Mouse (Mus musculus): ENCODE results near the gene Tfeb.

The Tfeb gene

DNA sequence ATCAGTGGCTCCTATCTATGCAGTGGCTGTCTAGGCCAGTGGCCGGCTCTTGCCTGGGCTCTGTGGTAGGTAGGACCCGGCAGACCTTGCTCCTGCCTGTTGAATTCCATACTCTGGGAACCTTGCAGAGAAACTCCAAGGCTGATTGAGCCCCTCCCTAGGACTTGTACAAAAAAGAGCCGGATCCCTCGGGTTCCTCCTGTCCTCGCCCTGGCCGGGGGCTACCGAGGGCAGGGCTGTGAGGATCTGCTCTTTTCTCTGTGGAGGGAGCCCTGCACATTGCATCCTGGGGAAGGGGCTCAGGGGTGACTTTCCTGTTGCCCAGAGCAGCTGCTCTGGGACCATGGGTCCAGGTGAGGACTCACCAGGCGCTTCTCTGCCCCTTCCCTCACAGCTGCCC, 50.8 kb downstream of the Tfeb start:
- no peak for DNase-seq (ENCODE audit: low spot score)

DNA sequence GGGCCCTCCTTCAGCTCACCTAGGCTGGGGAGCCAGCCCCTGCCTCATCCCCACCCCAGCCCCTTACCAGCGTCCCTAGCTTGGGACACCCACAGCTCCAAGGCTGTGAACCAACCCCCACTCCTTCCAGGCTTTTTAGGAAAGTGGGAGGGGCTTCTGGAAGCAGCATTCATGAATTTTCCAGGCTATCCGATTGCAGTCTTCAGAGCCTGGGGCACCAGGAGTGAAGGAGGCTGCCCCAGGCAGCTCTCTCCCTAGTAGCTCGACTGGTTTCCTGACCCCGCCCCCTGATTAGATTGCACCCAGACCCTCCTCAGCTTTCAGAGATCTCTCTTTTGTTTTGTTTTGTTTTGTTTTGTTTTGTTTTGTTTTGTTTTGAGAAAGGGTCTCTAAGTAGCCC, 51.5 kb downstream of the Tfeb start:
- no peak for DNase-seq (ENCODE audit: low spot score)

DNA sequence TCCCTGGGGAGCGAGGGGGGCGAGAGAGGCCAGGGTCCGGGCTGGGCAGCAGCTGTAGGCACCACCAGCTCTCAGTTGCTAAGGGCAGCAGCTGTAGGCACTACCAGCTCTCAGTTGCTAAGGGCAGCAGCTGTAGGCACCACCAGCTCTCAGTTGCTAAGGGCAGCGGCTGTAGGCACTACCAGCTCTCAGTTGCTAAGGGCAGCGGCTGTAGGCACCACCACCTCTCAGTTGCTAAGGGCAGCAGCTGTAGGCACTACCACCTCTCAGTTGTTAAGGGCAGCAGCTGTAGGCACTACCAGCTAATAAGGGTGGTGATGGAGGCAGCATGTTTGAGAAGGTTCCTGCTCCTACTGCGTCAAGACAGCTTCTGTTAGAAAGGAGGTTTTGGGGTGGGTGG, 52.2 kb downstream of the Tfeb start:
- no peak for DNase-seq (ENCODE audit: low spot score)

DNA sequence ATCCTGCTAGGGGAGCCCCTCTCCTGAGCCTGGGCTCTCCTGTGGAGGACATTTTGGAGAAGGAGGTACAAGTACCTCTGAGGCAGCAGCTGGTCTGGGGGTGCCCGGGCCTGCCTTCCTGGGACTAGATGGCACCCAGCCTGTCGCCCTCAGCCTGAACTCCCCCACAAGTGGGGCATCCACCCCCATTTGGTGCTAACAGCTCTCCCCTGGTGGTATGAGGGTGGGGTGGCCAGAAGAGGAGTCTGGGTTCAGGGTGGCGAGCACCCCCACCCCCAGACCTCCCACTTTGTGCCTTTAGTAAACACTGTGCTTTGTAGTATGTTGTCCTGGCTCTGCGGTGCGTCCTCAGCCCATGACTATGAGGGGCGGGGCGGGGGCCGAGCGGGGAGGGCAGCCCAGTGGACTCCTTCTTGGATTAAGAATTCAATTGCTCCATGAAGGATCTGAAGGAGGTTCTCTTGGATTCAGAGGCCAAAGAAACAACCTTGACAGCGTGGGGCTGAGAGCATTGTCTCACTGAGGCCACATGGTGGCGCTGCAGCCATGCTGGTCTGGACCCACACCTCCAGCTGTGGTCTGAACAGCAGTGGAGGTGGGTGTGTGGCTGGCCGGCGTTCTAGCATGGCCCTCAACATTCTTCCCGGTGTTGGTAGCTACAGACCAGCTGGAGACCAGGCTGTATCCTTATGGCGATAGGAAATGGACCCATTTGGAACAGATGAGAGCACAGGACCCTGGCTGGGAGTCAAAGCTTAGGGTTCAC, 55.5 kb downstream of the Tfeb start:
- DNase-seq (ENCODE audit: low spot score), result peak; percentile 54

DNA sequence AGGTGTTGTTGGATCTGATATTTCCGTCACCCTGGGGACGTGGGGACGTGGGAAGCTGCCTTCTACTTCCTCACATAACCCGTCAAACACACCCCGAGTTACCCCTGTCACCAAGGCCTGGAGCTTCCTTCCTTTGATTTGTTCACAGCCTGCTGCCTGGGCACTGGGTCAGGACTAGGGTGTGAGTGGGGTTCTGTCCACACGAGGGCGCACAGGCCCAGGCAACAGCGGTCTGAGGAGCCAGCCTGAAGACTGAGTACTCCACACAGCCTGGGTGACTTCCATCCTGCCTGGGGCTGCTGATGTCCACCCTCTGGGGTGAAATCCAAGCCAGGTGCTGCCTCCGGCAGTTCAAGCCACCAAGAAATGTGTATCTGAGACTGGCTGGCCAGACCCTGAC, 56.5 kb downstream of the Tfeb start:
- peak; percentile 62 for DNase-seq (ENCODE audit: low spot score)

DNA sequence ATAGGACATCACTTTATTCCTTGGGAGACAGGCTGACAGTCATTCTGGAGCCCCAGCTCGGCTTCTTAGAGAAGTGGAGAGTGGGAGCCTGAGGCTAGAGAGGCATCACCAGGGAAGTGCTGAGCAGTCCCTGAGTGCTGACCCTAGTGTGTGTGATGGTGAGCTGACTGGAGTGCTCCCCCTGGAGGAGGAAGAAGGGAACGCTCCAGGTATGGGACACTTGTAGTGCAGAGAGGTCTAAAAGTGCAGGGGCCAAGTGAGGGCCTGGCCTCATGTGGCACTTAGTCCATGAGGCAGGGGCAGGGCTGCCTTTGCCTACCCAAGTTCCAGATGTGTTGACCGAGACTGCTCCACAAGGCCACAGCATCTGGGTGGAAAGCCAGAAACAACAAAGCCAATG, 58.6 kb downstream of the Tfeb start:
- no peak for DNase-seq (ENCODE audit: low spot score)

DNA sequence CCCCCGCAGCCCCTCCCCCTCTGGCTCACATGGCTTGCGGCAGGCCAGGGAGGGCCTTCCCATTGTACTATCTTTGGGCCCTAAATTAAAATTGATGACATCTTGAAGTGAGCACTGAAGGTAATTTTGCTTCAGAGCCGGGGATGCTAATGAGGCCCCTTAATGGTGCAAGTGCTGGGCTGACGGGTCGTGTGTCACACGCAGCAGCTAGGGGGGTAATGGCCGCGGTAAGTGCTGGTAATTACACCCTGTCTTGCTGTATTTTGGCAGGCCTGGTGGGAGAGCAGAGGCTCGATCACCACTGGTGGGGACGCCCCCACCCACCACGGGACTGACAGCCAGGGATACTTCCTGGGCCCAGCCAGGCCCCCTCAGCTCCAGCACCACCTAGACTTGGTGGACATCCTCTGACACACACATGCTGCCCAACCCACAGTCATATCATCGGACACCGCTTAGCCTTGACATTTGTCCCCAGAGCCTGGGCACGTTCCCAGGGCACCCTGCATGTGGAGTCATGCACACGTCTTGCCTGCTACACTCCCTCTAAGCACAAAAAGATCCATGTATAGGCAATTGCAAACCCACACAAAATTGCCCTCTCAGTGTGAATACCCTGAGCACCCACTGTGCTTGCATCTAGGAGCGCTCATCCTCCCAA, 59.5 kb downstream of the Tfeb start:
- DNase-seq (ENCODE audit: low spot score), result no peak

DNA sequence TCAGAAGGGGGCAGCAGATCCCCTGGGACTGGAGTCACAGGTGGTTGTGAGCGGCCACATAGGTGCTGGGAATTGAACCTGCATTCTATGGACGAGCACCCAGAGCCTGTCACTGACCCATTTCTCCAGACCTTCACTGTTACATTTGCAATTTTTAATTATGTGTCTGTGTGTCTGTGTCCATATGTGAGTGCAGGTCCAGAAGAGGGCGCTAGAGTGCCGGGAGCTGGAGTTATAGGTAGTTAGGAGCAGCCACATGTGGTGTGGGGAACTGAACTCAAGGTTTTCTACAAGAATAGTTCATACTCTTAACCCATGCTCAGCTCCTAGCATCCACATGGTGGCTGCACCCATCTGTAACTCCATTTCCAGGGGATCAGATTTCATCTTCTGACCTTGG, 60.1 kb downstream of the Tfeb start:
- DNase-seq (ENCODE audit: low spot score), result no peak

DNA sequence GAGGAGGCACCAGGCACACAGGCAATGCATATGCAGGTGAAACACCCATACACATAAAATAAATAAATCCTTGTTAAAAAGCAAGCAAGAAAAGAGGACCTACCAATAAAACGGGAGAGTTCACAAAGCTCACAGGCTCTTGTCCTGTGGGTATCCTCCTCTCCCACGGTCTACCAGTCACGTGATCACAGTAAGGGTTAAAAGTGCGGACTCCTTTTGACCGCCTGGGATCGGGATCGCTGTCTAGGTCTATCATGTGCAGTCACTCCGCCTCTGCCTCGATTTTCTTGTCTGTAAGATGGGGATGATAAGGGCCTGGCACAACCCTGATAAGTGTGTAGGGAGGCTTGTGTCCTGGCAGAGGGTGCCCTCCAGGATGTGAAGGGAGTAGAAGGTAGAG, 60.6 kb downstream of the Tfeb start:
- DNase-seq (ENCODE audit: low spot score), result no peak

DNA sequence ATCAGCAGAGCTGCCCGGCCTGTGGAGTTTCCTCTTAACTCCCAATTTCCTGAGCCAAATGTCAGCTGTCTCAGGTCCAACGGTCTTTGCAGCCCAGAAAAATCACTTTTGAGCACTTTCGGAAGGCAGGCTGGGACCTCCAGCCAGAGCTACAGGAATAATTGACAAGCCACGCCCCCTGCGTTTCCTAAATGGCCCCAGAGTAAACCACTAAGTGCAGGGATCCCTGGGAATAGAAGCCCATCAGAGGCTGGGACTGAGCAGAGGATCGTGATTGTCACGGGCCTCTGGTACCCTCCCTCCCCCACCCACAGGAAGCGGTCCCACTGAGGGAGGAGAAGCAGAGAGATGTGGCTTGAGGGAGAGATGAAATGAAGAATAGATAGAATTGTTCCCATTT, 66.0 kb downstream of the Tfeb start:
- DNase-seq (ENCODE audit: low spot score), result no peak

DNA sequence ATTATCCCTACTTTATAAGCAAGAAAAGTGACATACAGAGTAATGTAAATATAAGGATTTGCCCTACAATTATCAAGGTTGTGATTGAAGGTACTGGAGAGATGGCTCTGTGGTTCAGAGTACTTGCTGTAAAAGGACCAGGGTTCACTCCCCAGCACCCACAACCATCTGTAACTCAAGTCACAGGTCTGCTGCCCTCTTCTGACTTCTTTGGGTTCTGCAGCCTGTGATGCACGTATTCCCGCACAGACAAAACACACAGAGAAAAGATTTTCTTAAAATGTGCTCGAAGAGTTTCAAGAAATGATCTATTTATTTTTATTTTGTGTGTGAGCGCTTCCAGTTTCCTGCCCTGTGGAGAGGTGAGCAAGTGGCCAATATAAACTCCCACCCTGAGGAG, 66.8 kb downstream of the Tfeb start:
- no peak for DNase-seq (ENCODE audit: low spot score)

DNA sequence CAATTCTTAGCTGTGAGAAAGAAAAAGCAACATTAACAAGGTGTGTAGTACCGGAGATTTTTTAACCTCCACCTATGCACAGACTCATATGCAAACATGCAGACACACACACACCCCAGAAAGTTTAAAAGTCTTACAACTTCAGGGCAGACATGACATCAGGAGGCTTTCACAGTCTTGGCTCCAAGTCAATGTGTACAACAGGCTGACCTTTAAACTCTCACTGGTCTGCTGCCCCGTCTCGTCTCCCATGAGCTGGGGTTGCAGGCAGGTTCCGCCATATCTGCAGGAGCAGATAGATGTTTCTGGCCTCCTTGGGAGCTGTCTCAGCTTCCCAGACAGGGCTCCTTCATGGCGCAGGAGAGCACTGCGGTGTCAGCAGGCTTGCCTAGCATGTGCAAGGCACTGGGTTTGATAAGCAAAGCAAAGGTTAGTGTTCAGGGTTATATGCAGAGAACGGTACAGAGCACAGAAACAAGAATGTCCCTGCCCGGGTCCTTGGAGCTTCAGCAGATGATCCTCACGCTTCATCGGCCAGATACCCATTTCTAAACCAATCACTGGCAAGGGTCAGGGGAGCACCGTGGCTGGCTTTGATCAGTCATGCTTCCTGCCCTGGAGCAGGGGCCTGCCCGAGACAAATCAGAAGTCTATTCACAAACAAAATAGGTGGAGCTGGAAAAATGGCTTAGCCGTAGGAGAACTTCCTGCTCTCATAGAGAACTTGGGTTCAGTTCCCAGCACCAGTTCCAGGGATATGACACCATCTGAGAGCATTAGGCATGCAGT, 68.4 kb downstream of the Tfeb start:
- DNase-seq (ENCODE audit: low spot score), result no peak

DNA sequence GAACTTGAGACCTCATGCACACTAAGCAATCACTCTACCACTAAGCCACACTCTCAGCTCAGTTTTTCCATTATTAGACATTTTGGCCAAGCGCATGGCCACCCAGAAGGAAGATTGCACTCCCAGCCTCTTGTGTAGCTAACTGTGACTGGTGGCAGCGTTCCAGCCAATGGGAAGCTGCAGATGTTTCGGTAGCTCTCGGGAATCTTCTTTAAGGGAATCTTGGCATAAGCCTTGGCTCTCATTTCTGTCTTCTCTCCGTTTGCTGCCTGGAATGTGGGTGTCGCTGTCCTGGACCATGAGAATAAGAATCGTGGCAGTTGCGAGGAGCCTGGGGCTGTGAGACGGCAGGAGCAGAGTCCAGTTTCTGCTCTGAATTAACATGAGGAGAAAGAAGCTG, 69.4 kb downstream of the Tfeb start:
- no peak for DNase-seq (ENCODE audit: low spot score)

DNA sequence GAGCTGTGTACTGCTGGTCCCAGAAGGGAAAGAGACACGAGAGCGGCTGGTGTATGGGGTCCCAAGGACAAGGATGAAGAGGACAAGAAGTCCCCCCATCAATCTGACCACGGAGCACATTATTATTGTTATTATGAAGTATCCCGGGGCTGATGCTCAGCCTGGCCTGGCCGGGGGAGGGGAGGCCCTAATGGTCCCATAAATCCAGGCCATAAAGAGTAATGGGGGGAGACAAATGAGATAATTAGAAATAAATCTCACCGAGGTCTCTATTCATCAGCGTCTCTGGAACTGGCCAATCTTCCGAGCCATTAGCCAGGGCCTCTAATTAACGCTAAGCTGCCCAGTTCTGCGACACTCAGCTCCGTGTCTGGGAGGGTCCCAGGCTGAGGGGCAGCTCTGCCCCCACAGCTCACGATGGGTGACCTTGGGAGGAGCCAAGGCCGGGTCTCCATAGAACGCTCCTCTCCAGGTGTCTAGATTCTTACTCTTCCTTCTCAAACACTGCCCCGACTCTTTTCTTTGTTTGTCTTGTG, 74.5 kb downstream of the Tfeb start:
- no peak for DNase-seq (ENCODE audit: low spot score)

DNA sequence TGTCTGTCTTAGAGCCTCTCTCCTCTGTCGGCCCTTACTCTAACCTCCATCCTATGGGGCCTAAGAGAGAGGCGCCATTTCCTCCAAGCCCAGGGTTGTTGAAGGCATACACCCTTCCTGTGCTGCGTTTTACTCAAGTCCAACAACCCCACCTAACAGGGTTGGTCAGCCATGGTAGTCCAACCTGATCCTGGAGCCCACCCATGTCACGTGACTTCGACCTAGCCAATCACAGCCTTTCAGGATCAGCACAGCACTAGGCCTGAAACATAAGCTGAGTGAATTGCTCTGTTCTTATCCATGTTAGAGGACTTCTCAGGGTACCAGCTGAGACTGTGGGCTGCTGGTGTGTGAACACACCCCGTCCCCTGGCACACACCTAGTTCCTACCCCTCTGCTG, 75.4 kb downstream of the Tfeb start:
- no peak for DNase-seq (ENCODE audit: low spot score)

DNA sequence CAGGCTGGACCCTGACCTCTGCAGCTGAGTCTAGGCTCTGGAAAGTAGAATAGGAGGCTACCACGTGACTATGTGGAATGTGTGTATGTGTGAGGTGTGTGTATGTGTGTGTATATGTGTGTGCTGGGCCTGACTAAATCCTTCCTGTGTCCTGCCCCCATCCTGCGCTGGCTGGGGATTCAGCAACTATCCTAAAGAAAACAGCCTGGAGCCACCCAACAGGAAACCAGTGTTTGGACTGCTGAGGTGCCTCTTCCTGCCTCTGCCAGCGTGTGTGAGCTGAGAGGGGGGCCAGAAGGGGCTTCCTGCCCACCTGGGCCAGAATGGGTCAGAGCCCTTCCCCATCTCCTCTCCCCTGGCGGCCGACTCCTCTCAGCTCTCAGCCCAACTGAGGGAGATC, 76.8 kb downstream of the Tfeb start:
- no peak for DNase-seq (ENCODE audit: low spot score)

DNA sequence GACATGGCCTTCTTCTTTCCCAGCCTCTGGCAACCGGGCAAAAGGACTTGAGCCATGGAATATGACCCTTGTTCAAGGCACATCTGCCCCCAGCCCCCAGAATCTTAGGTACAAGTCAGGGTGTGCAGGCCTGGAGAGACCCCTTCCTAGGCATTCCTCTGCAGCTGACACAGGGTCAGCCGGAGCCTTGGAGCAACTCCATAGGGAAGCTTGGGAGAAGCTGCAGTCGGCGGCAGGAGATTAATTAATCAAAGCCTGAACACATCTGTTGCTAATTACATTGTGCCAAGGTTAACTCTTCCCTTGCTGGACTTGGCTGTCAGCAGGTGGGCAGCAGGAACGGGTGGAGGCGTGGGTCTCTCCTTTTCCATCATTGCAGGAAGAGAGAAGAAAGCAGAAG, 77.7 kb downstream of the Tfeb start:
- DNase-seq (ENCODE audit: low spot score), result no peak

DNA sequence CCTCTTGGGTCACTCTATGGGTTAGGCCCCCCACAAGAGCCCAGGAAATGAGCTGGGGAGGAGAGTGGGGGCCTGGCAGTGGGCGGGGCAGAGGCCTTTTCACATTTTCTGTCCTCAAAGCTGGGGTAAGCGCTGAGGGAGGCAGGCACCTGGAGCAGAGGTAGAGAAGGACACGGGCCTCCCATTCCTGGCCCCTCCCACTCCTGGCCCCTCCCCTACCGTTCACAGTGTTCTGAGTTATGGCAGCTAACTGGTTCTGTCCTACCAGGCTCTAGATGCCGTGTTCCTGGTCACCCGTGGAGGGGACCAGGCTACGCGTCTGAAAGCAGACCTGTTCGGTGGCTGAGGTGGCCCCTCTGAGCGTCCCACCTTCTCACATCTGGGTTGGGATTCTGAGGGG, 78.6 kb downstream of the Tfeb start:
- no peak for DNase-seq (ENCODE audit: low spot score)

DNA sequence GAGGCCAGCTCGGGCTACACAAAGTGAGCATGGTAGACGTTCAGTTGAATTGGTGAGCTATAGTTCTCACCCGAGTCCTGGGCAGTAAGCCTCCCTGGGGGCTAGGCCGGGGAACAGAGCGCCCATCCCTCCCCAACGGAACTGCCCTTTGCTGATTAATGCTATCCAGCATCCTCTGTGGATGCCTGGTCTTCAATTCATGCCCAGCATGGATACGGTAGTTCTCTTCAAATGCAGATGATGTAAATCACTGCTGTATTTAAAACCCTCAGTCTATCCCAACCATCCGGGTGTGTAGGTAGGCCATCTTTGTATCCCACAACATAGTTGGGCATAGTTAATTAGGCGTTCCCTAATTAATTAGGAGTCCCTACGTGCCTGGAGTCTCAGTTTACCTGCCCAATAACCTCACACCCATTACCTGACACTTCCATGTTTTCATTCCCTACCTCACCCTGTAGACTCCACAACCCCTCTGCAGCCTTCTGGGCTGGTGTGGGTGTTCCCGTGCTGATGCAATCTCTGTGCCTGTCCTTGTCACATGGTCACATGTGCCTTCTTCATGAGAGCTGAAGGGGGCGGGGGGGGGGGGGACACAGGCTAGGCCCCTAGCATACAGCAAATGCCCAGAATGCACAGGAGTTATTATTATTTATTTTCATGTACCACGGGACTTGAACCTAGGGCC, 81.4 kb downstream of the Tfeb start:
- DNase-seq (ENCODE audit: low spot score), result no peak

DNA sequence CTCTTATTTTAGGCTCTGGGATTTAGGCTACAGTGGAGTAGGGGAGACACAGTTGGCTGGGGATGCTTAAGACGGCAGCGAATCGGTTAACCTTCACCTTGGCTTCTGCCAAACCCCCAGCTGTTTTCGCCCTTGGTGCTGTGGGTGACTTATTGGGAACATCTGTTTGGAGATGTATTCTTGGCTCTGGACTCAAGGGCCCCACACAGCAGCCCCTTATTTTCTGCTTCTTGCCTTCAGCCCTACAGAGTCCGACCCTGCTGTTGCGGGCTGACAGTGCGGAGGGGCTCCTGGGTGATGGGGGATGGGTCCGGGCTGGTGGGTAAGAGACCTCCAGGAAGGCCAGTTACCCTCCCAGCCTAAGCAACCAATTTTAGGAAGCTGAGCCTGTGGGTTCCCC, 84.5 kb downstream of the Tfeb start:
- no peak for DNase-seq (ENCODE audit: low spot score)

DNA sequence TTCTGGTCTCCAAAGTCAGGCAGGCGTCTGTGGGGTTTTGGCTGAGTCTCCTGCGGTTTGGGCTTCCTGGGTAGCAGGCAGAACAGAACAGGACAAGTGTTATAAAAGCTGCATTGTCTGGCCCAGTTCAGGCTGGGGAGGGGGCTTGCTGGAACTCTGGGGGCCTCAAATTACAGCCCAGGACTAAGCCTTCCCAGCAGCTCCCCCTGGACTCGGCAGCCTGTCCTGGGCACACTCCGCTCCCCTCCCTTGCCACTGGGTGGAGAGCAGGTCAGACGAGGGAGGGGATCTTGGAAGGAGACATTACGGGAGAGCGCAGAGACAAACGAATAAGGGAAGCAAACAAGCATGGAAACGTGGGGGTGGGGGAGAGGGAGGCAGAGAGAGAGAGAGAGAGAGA, 94.3 kb downstream of the Tfeb start:
- no peak for DNase-seq (ENCODE audit: low spot score)

DNA sequence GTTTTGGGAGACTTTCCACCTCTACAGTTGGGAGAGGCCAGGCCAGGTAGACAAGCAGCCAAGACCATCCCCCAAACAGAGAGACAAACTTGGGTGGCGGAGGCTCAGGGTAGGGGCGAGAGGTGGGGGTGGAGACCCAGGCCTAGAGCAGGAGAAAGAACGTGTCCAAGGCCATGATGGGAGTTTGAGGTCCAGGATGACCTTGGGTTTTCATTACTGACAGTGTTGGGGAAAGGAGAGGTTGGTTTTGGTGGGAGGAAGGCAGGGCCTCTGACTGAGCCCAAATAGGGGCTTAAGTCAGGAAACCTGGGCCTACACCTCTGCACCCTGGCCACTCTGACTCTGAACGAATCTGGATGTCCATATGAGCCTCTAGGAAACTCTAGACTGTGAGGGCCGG, 94.9 kb downstream of the Tfeb start:
- DNase-seq (ENCODE audit: low spot score), result no peak

Measured in ovary, adult 18-20 months (tissue).